Comparison of ENCODE assay signal across 19 mouse cellular contexts in genomic region chr19:55165954-55166353, GRCm38 (mm10). TPM values are rescaled to one million over a fixed set of nuclear protein-coding genes. Genes with fewer than 3 reads are reported as not detected.
"Had no signal": no experiment of that assay in that cellular context is flagged by ENCODE, and none has a peak within 500 bp of the region (broad histone marks: within the 10 kb centered on the region; RNA-seq: fewer than 3 reads in every experiment).

No protein-coding gene starts in this region.

- H3K4me1 ChIP-seq: kidney, embryonic 15.5 days; limb, embryonic 10.5 days; neural tube, embryonic 15.5 days had no signal

- H3K27me3 ChIP-seq: kidney, embryonic 15.5 days; liver, embryonic 13.5 days; neural tube, embryonic 15.5 days had no signal

- H3K36me3 ChIP-seq: kidney, embryonic 15.5 days; limb, embryonic 10.5 days; liver, embryonic 13.5 days; midbrain, embryonic 10.5 days; neural tube, embryonic 15.5 days had no signal

- H3K9ac ChIP-seq: kidney, embryonic 15.5 days; liver, embryonic 13.5 days; liver, postnatal 0 days; neural tube, embryonic 15.5 days had no signal

- DNase-seq: kidney, adult 2 months; kidney, postnatal 14 days; liver, embryonic 13.5 days; liver, postnatal 0 days; midbrain, embryonic 14.5 days; right cerebral cortex, adult 18-20 months; right cerebral cortex, postnatal 25 days had no signal

- H3K27ac ChIP-seq: kidney, embryonic 15.5 days; limb, embryonic 10.5 days; liver, embryonic 13.5 days; midbrain, embryonic 10.5 days; neural tube, embryonic 15.5 days; stomach, postnatal 0 days had no signal

- H3K4me2 ChIP-seq: kidney, embryonic 15.5 days; liver, embryonic 13.5 days; neural tube, embryonic 15.5 days had no signal

- H3K4me3 ChIP-seq: kidney, embryonic 15.5 days; limb, embryonic 10.5 days; liver, embryonic 13.5 days; midbrain, embryonic 10.5 days; myocyte; neural tube, embryonic 15.5 days had no signal

RNA-seq across cellular contexts. Expression of gene Tectb, which starts 14.6 kb away (rescaled TPM):
- total RNA-seq: left cerebral cortex, adult 18-20 months; megakaryocyte, adult 5-6 weeks had no signal
- polyA plus RNA-seq: kidney, embryonic 15.5 days; large intestine, adult 2 months; limb, embryonic 10.5 days; limb, embryonic 14.5 days; liver, embryonic 13.5 days; midbrain, embryonic 10.5 days; myocyte; neural tube, embryonic 11.5 days; neural tube, embryonic 15.5 days; small intestine, adult 2 months had no signal
